Mouse (Mus musculus): ENCODE measurements at regions not wholly inside any gene's neighbourhood (a gene's known extent, or its start where the extent isn't known, plus 50 kb on each side); places are given as distances from the start of the nearest gene placed in this dataset.
"Not testable (repeated sequence)": the region's sequence is repeated elsewhere in the genome, so short reads cannot be mapped to it uniquely, and the experiment has no call there.

- DNase-seq: not testable (repeated sequence)
Measured at GRCm38 (mm10) chr5:89354936-89355335, 102.8 kb downstream of the Gc start.

- DNase-seq: no peak
Measured at GRCm38 (mm10) chr5:89347771-89348170, 109.9 kb downstream of the Gc start.

- DNase-seq: no peak
Measured at GRCm38 (mm10) chr5:89340532-89340931, 117.2 kb downstream of the Gc start.

GRCm38 (mm10) chr5:89337966-89338657 is 119.6 kb downstream of the Gc start:
- peak; percentile 28 for DNase-seq

Data from kidney, postnatal 14 days (tissue).